Mouse (Mus musculus) forebrain, postnatal 0 days (tissue): Measurements from ENCODE around the gene Camta1. TPM values are rescaled to one million over a fixed set of nuclear protein-coding genes. Genes with fewer than 3 reads are reported as not detected.

Experiments
- ATAC-seq: fragments of 200-750 bp; cut with Nextera tagmentation; 2 replicates; pipeline ENCODE4 v1.8.0; 2017; ENCODE audit warnings: mild to moderate bottlenecking, moderate library complexity
- DNase-seq: peaks from one replicate; pipeline ENCODE4 v3.0.0-alpha.2; 2015
- H3K27ac ChIP-seq: fragments of 300-500 bp; sonication (generic); 2 replicates; pipeline ENCODE4 v1.5.1; 2014; ENCODE audit warnings: low read depth, mild to moderate bottlenecking, antibody characterized with exemption, low read length, moderate library complexity, mixed read lengths
- H3K27me3 ChIP-seq: fragments of 300-500 bp; sonication (generic); 2 replicates; pipeline ENCODE4 v1.6.1; 2014; ENCODE audit warnings: mild to moderate bottlenecking, low read length, mixed read lengths; ENCODE audit not compliant: insufficient read depth
- H3K36me3 ChIP-seq: fragments of 300-500 bp; sonication (generic); 2 replicates; pipeline ENCODE4 v1.6.1; 2014; ENCODE audit warnings: mild to moderate bottlenecking, moderate library complexity; ENCODE audit not compliant: insufficient read depth
- H3K4me1 ChIP-seq: fragments of 300-500 bp; sonication (generic); 2 replicates; pipeline ENCODE4 v1.6.1; 2014; ENCODE audit warnings: antibody characterized with exemption; ENCODE audit not compliant: insufficient read depth
- H3K4me2 ChIP-seq: fragments of 300-500 bp; sonication (generic); 2 replicates; pipeline ENCODE4 v1.6.1; 2014; ENCODE audit warnings: low read depth, mild to moderate bottlenecking, moderate library complexity
- H3K4me3 ChIP-seq: fragments of 300-500 bp; sonication (generic); 2 replicates; pipeline ENCODE4 v1.5.1; 2014; ENCODE audit warnings: low read depth, low read length, mixed read lengths
- H3K9ac ChIP-seq: fragments of 300-500 bp; sonication (generic); 2 replicates; pipeline ENCODE4 v1.6.1; 2014; ENCODE audit warnings: mild to moderate bottlenecking
- H3K9me3 ChIP-seq: fragments of 300-500 bp; sonication (generic); 2 replicates; pipeline ENCODE4 v1.6.1; 2016; ENCODE audit warnings: low read length
- CTCF ChIP-seq: sonication (generic); IDR thresholded peaks from 2 replicates; pipeline ENCODE4 v1.5.1; 2016; ENCODE audit warnings: antibody characterized with exemption, control low read depth, low read depth
- WGBS: fragments of 180-500 bp; shearing (Covaris S2); extraction: QIAGEN DNeasy Blood & Tissue Kit; methylation state at CpG from one replicate; pipeline ENCODE4 v1.1.7; 2014; 5-methylcytosine and 5-hydroxymethylcytosine counted together
- polyA plus RNA-seq: library from polyadenylated mRNA; unstranded; fragments of >200 nt; fragmentation: Nextera tagmentation; extraction: Ambion mirVana; gene quantifications from 2 replicates; pipeline ENCODE4 v1.2.1, GENCODE M21; 2015
- total RNA-seq: library from RNA; depleted of rRNA; stranded (reverse); fragments of >200 nt; gene quantifications from 2 replicates; pipeline ENCODE4 v1.2.3, GENCODE M21; 2014

Gene Camta1
- total and polyA plus RNA-seq, 2 experiments from 2014 or later = 87.4 to 131 TPM

GRCm38 (mm10) chr4:151726396-151726795 is 135.3 kb downstream of the Camta1 start:
- Histone ChIP-seq H3K4me3 (no peak overlapping the region), H3K9me3 (no peaks in the 10 kb centered on the region), H3K27me3 (no peaks in the 10 kb centered on the region), H3K9ac (no peak overlapping the region), H3K4me1 (no peaks in the 10 kb centered on the region), H3K36me3 (no peaks in the 10 kb centered on the region), H3K4me2 (no peak overlapping the region), H3K27ac (no peak overlapping the region)
- ATAC-seq (no peak), DNase-seq (no peak)
- WGBS = 55% methylated on average over 2 of the region's 2 CpGs
- no peak for TF ChIP-seq CTCF

- Histone ChIP-seq H3K27ac (no peak overlapping the region), H3K36me3 (no peaks in the 10 kb centered on the region), H3K4me1 (0 out of 2 replicates have a peak, but pooled peaks cover 3% of the 10 kb centered on the region), H3K9me3 (no peaks in the 10 kb centered on the region), H3K4me3 (no peak overlapping the region), H3K27me3 (no peaks in the 10 kb centered on the region), H3K4me2 (no peak overlapping the region), H3K9ac (no peak overlapping the region)
- DNase-seq (no peak), ATAC-seq (no peak)
- TF ChIP-seq CTCF = no peak
Measured at GRCm38 (mm10) chr4:151724897-151725296, 136.8 kb downstream of the Camta1 start.

- H3K9me3 ChIP-seq = no peaks in the 10 kb centered on the region
- H3K4me1 ChIP-seq = 0 out of 2 replicates have a peak, but pooled peaks cover 6% of the 10 kb centered on the region
- H3K27me3 ChIP-seq = no peaks in the 10 kb centered on the region
- ATAC-seq (no peak), DNase-seq (no peak)
- no peaks in the 10 kb centered on the region for H3K36me3 ChIP-seq
- H3K4me3 ChIP-seq = no peak overlapping the region
- no peak for TF ChIP-seq CTCF
- no peak overlapping the region for H3K9ac ChIP-seq
- no peak overlapping the region for H3K27ac ChIP-seq
- 59% methylated on average over 15 of the region's 15 CpGs for WGBS
- H3K4me2 ChIP-seq = no peak overlapping the region
Measured at GRCm38 (mm10) chr4:151720722-151721467, 140.8 kb downstream of the Camta1 start.

- WGBS = 59% methylated on average over 21 of the region's 21 CpGs
- no peak overlapping the region for H3K4me3 ChIP-seq
- no peaks in the 10 kb centered on the region for H3K27me3 ChIP-seq
- H3K4me1 ChIP-seq = 0 out of 2 replicates have a peak, but pooled peaks cover 6% of the 10 kb centered on the region
- no peak for ATAC-seq
- no peaks in the 10 kb centered on the region for H3K36me3 ChIP-seq
- no peaks in the 10 kb centered on the region for H3K9me3 ChIP-seq
- DNase-seq = no peak
- no peak overlapping the region for H3K4me2 ChIP-seq
- H3K9ac ChIP-seq = no peak overlapping the region
- TF ChIP-seq CTCF = no peak
- H3K27ac ChIP-seq = no peak overlapping the region
Measured at GRCm38 (mm10) chr4:151718866-151719475, 142.7 kb downstream of the Camta1 start.

GRCm38 (mm10) chr4:151717864-151718263 is 143.8 kb downstream of the Camta1 start:
- WGBS = 69% methylated on average over 7 of the region's 7 CpGs
- 0 out of 2 replicates have a peak overlapping the region, but pooled peaks have one; percentile 22 for H3K9ac ChIP-seq
- no peaks in the 10 kb centered on the region for H3K36me3 ChIP-seq
- ATAC-seq = no peak
- no peak overlapping the region for H3K4me3 ChIP-seq
- no peak for DNase-seq
- H3K27ac ChIP-seq = no peak overlapping the region
- no peak overlapping the region for H3K4me2 ChIP-seq
- no peaks in the 10 kb centered on the region for H3K9me3 ChIP-seq
- TF ChIP-seq CTCF = no peak
- 0 out of 2 replicates have a peak, but pooled peaks cover 6% of the 10 kb centered on the region for H3K4me1 ChIP-seq
- H3K27me3 ChIP-seq = no peaks in the 10 kb centered on the region

DNA sequence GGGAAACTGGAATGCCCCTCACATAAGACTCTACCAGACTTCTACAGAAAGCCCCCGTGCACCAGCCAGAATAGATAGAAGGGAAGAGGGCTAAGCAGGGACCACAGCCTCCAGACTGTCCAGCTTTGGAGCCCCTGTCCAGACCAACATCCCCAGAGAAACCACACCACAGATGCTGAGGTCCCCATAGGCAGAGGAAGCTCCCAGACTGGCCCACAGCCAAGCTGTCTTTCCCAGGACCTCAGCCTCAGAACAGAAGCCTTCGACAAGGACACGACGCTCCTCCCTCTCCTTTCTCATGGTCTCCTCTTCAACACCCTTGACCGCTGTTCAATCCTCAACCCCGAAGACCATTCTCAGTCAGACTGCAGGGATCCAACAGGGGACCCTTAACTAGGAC is 148.0 kb downstream of the Camta1 start:
- Histone ChIP-seq H3K9me3 (no peaks in the 10 kb centered on the region), H3K27me3 (no peaks in the 10 kb centered on the region), H3K27ac (no peak overlapping the region), H3K4me3 (no peak overlapping the region), H3K9ac (no peak overlapping the region), H3K36me3 (no peaks in the 10 kb centered on the region), H3K4me1 (no peaks in the 10 kb centered on the region), H3K4me2 (no peak overlapping the region)
- no peak for TF ChIP-seq CTCF
- DNase-seq (no peak), ATAC-seq (no peak)
- WGBS = 80% methylated on average over 6 of the region's 6 CpGs

DNA sequence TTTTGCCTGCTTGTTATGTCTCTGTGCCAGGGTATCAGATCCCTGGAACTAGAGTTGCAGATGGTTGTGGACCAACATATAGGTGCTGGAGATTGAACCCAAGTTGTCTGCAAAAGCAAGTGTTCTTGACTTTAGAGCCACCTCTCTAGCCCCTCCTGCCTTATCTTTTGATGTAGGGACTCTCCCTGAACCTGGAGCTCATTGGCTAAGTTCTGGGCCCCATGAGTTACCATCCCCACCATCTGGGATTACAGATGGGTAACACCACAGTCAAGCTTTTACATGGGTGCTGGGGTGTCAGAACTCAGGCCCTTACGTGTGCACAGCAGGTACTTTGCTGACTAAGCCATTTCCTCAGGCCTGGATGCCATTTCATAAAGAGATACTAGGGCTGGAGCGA is 150.3 kb downstream of the Camta1 start:
- DNase-seq (no peak), ATAC-seq (no peak)
- H3K27me3 ChIP-seq = no peaks in the 10 kb centered on the region
- TF ChIP-seq CTCF = no peak
- H3K4me2 ChIP-seq = no peak overlapping the region
- no peaks in the 10 kb centered on the region for H3K9me3 ChIP-seq
- no peak overlapping the region for H3K4me3 ChIP-seq
- H3K36me3 ChIP-seq = no peaks in the 10 kb centered on the region
- H3K4me1 ChIP-seq = no peaks in the 10 kb centered on the region
- WGBS = 81% methylated on average over 2 of the region's 2 CpGs
- no peak overlapping the region for H3K27ac ChIP-seq
- no peak overlapping the region for H3K9ac ChIP-seq
